Mouse (Mus musculus) frontal cortex, postnatal 25 days (tissue): ENCODE data around the gene Kalrn.

Experiments
- DNase-seq, 2 experiments: peaks; one replicate each; pipeline ENCODE4 v3.0.0; 2022; ENCODE audit warnings: low spot score in 2 of 2

The Kalrn gene

GRCm38 (mm10) chr16:34557891-34558290, 15.4 kb downstream of the Kalrn start:
- DNase-seq: no peak

GRCm38 (mm10) chr16:34552731-34553130, 20.6 kb downstream of the Kalrn start:
- DNase-seq: no peak

GRCm38 (mm10) chr16:34549470-34549999, 23.8 kb downstream of the Kalrn start:
- no peak for DNase-seq

GRCm38 (mm10) chr16:34546805-34547509, 26.4 kb downstream of the Kalrn start:
- no peak for DNase-seq

GRCm38 (mm10) chr16:34543754-34544153, 29.6 kb downstream of the Kalrn start:
- DNase-seq: no peak

GRCm38 (mm10) chr16:34542341-34542740, 31.0 kb downstream of the Kalrn start:
- DNase-seq: no peak

- no peak for DNase-seq
Observed at GRCm38 (mm10) chr16:34538679-34539185, 34.6 kb downstream of the Kalrn start.

- DNase-seq: no peak
Observed at GRCm38 (mm10) chr16:34536300-34536699, 37.0 kb downstream of the Kalrn start.

- DNase-seq: no peak
Observed at GRCm38 (mm10) chr16:34535135-34535534, 38.2 kb downstream of the Kalrn start.

- no peak for DNase-seq
Observed at GRCm38 (mm10) chr16:34531506-34531905, 41.8 kb downstream of the Kalrn start.

- DNase-seq: no peak
Observed at GRCm38 (mm10) chr16:34530029-34530428, 43.3 kb downstream of the Kalrn start.

GRCm38 (mm10) chr16:34528234-34528983, 44.9 kb downstream of the Kalrn start:
- DNase-seq: no peak

GRCm38 (mm10) chr16:34526378-34526777, 47.0 kb downstream of the Kalrn start:
- no peak for DNase-seq

GRCm38 (mm10) chr16:34525866-34526265, 47.5 kb downstream of the Kalrn start:
- DNase-seq: peak in 1 of 2 experiments; percentile 36

GRCm38 (mm10) chr16:34525205-34525604, 48.1 kb downstream of the Kalrn start:
- DNase-seq: no peak

- no peak for DNase-seq
Observed at GRCm38 (mm10) chr16:34521061-34521460, 52.3 kb downstream of the Kalrn start.

- no peak for DNase-seq
Observed at GRCm38 (mm10) chr16:34516891-34517398, 56.4 kb downstream of the Kalrn start.

GRCm38 (mm10) chr16:34515485-34515884, 57.8 kb downstream of the Kalrn start:
- DNase-seq: no peak

- peak in 1 of 2 experiments; percentile 57 for DNase-seq
Observed at GRCm38 (mm10) chr16:34513956-34514593, 59.3 kb downstream of the Kalrn start.

- no peak for DNase-seq
Observed at GRCm38 (mm10) chr16:34512326-34512725, 61.0 kb downstream of the Kalrn start.

GRCm38 (mm10) chr16:34508125-34508524, 65.2 kb downstream of the Kalrn start:
- DNase-seq: no peak

GRCm38 (mm10) chr16:34506048-34506447, 67.3 kb downstream of the Kalrn start:
- no peak for DNase-seq
